Mouse (Mus musculus): Measurements from ENCODE around the gene Dagla.
A peak's percentile ranks its signal among the peaks of the same experiment; 100 is the strongest.

The Dagla gene

GRCm38 (mm10) chr19:10239975-10240653 is 64.6 kb downstream of the Dagla start:
- DNase-seq (ENCODE audit: low spot score) = peak; percentile 5

GRCm38 (mm10) chr19:10239419-10239818 is 65.3 kb downstream of the Dagla start:
- no peak for DNase-seq (ENCODE audit: low spot score)

- DNase-seq (ENCODE audit: low spot score) = no peak
Observed at GRCm38 (mm10) chr19:10238477-10238876, 66.2 kb downstream of the Dagla start.

GRCm38 (mm10) chr19:10235784-10236565 is 68.7 kb downstream of the Dagla start:
- DNase-seq (ENCODE audit: low spot score) = no peak

GRCm38 (mm10) chr19:10232327-10233017 is 72.2 kb downstream of the Dagla start:
- no peak for DNase-seq (ENCODE audit: low spot score)

- DNase-seq (ENCODE audit: low spot score) = no peak
Observed at GRCm38 (mm10) chr19:10231871-10232270, 72.8 kb downstream of the Dagla start.

- no peak for DNase-seq (ENCODE audit: low spot score)
Observed at GRCm38 (mm10) chr19:10231016-10231415, 73.7 kb downstream of the Dagla start.

- no peak for DNase-seq (ENCODE audit: low spot score)
Observed at GRCm38 (mm10) chr19:10225767-10226166, 78.9 kb downstream of the Dagla start.

GRCm38 (mm10) chr19:10224637-10225453 is 79.8 kb downstream of the Dagla start:
- no peak for DNase-seq (ENCODE audit: low spot score)

GRCm38 (mm10) chr19:10223561-10223960 is 81.1 kb downstream of the Dagla start:
- no peak for DNase-seq (ENCODE audit: low spot score)

GRCm38 (mm10) chr19:10222656-10223055 is 82.0 kb downstream of the Dagla start:
- DNase-seq (ENCODE audit: low spot score) = no peak

- DNase-seq (ENCODE audit: low spot score) = no peak
Observed at GRCm38 (mm10) chr19:10221585-10221984, 83.1 kb downstream of the Dagla start.

GRCm38 (mm10) chr19:10219593-10219992 is 85.1 kb downstream of the Dagla start:
- DNase-seq (ENCODE audit: low spot score) = no peak

GRCm38 (mm10) chr19:10219108-10219507 is 85.6 kb downstream of the Dagla start:
- peak; percentile 14 for DNase-seq (ENCODE audit: low spot score)

- DNase-seq (ENCODE audit: low spot score) = no peak
Observed at GRCm38 (mm10) chr19:10216101-10216500, 88.6 kb downstream of the Dagla start.

- no peak for DNase-seq (ENCODE audit: low spot score)
Observed at GRCm38 (mm10) chr19:10213796-10214471, 90.7 kb downstream of the Dagla start.

- DNase-seq (ENCODE audit: low spot score) = no peak
Observed at GRCm38 (mm10) chr19:10210885-10211284, 93.8 kb downstream of the Dagla start.

- DNase-seq (ENCODE audit: low spot score) = no peak
Observed at GRCm38 (mm10) chr19:10208851-10209250, 95.8 kb downstream of the Dagla start.

GRCm38 (mm10) chr19:10205051-10205450 is 99.6 kb downstream of the Dagla start:
- no peak for DNase-seq (ENCODE audit: low spot score)

- peak; percentile 68 for DNase-seq (ENCODE audit: low spot score)
Observed at GRCm38 (mm10) chr19:10204616-10205001, 100.1 kb downstream of the Dagla start.

- peak; percentile 88 for DNase-seq (ENCODE audit: low spot score)
Observed at GRCm38 (mm10) chr19:10203848-10204615, 100.6 kb downstream of the Dagla start, which contains the start of the genes Tmem258 and Fen1. Gene Tmem258, plus strand, starts transcription at chr19:10204014. Gene Fen1, minus strand, starts transcription at chr19:10204169.

Measured in T-cell, adult 2 months (primary cell).